Mouse (Mus musculus) kidney, postnatal 4 days (tissue): ENCODE data around the gene Eml4.

Source experiments
- DNase-seq, 2 experiments: peaks; one replicate each; pipeline ENCODE4 v3.0.0; 2021; ENCODE audit warnings: mixed read lengths in 2 of 2

Gene Eml4

GRCm38 (mm10) chr17:83350379-83351091, at the start of gene Eml4:
Gene Eml4, plus strand, starts transcription at chr17:83350931.
- DNase-seq = peak; percentile 95 to 97

- no peak for DNase-seq
Measured at GRCm38 (mm10) chr17:83301433-83301832, 49.3 kb upstream of the Eml4 start.

- DNase-seq = no peak
Measured at GRCm38 (mm10) chr17:83304089-83304822, 46.5 kb upstream of the Eml4 start.

- DNase-seq = no peak
Measured at GRCm38 (mm10) chr17:83306964-83307640, 43.6 kb upstream of the Eml4 start.

GRCm38 (mm10) chr17:83307641-83308296, 43.0 kb upstream of the Eml4 start:
- DNase-seq = no peak

GRCm38 (mm10) chr17:83308451-83308850, 42.3 kb upstream of the Eml4 start:
- no peak for DNase-seq

- no peak for DNase-seq
Measured at GRCm38 (mm10) chr17:83309243-83309642, 41.5 kb upstream of the Eml4 start.

- DNase-seq = no peak
Measured at GRCm38 (mm10) chr17:83311806-83312205, 38.9 kb upstream of the Eml4 start.

GRCm38 (mm10) chr17:83312244-83312918, 38.4 kb upstream of the Eml4 start:
- peak; percentile 73 to 84 for DNase-seq

GRCm38 (mm10) chr17:83313046-83313689, 37.6 kb upstream of the Eml4 start:
- no peak for DNase-seq

- no peak for DNase-seq
Measured at GRCm38 (mm10) chr17:83315476-83315875, 35.3 kb upstream of the Eml4 start.

GRCm38 (mm10) chr17:83322621-83323335, 28.0 kb upstream of the Eml4 start:
- DNase-seq = peak; percentile 68 to 74

GRCm38 (mm10) chr17:83323410-83324268, 27.1 kb upstream of the Eml4 start:
- peak; percentile 31 to 43 for DNase-seq

- DNase-seq = no peak
Measured at GRCm38 (mm10) chr17:83324269-83324616, 26.5 kb upstream of the Eml4 start.

- DNase-seq = no peak
Measured at GRCm38 (mm10) chr17:83335183-83335584, 15.5 kb upstream of the Eml4 start.

GRCm38 (mm10) chr17:83337051-83337898, 13.5 kb upstream of the Eml4 start:
- no peak for DNase-seq

- DNase-seq = no peak
Measured at GRCm38 (mm10) chr17:83339368-83340085, 11.2 kb upstream of the Eml4 start.

- DNase-seq = no peak
Measured at GRCm38 (mm10) chr17:83340895-83341524, 9.7 kb upstream of the Eml4 start.
